Mouse (Mus musculus) bone marrow, adult 2 months (tissue): Measurements from ENCODE around the gene Tuft1.

ENCODE experiments used
- CTCF ChIP-seq: fragments of 200-500 bp; IDR thresholded peaks from 2 replicates; pipeline ENCODE4 v1.5.1; 2011; ENCODE audit warnings: low read length, control low read depth; ENCODE audit not compliant: control insufficient read depth, insufficient read depth
- POLR2A ChIP-seq: fragments of 200-500 bp; IDR thresholded peaks from 2 replicates; pipeline ENCODE4 v1.6.1; 2011; ENCODE audit warnings: low read depth, mild to moderate bottlenecking, control low read depth, low read length, borderline replicate concordance; ENCODE audit not compliant: control insufficient read depth

GRCm38 (mm10) chr3:94702856-94703255 lies 44.2 kb upstream of the Tuft1 start:
- TF ChIP-seq POLR2A, result no peak
- TF ChIP-seq CTCF, result no peak
